Mouse (Mus musculus) ES-Bruce4 (cell line): ENCODE results near the gene Tmem150b.

ENCODE experiments used
- CTCF ChIP-seq: IDR thresholded peaks from one replicate; pipeline ENCODE4 v1.8.1; 2011; ENCODE audit warnings: low read depth, low read length
- POLR2A ChIP-seq: IDR thresholded peaks from one replicate; pipeline ENCODE4 v1.8.1; 2011; ENCODE audit warnings: low read length; ENCODE audit not compliant: insufficient read depth

DNA sequence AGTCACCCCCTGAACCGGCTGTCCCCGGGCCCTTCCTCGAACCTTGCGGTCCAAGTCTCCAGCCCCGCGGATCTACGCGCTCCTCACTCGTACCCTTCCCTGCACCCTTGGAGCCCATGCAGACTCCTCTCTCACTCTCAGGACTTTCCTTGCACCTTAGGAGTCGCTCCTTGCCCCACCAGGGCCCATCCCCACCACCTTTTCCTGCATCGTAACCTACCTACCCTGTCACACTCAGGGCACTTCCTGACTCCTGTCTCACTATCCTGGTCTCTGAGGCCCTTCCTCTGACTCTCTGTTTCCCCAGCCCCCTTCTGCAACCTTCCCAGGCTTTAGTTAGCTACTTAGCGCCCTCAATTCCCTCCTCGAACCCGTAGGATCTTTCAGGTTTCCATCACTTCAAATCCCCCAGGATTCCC lies 15.3 kb upstream of the Tmem150b start:
- TF ChIP-seq CTCF (no peak), POLR2A (no peak)
